Mouse (Mus musculus) heart, embryonic 11.5 days (tissue): ENCODE data around the gene Tmem218. TPM values are rescaled to one million over a fixed set of nuclear protein-coding genes. Genes with fewer than 3 reads are reported as not detected.

Source experiments
- ATAC-seq: fragments of 200-750 bp; cut with Nextera tagmentation; replicated peaks from 2 replicates; pipeline ENCODE4 v1.8.0; 2017; ENCODE audit warnings: moderate library complexity; ENCODE audit not compliant: insufficient number of reproducible peaks, low FRiP score, low TSS enrichment
- H3K27ac ChIP-seq: fragments of 300-500 bp; sonication (generic); 2 replicates; pipeline ENCODE4 v1.5.1; 2014; ENCODE audit warnings: mild to moderate bottlenecking, low read depth, low read length
- H3K27me3 ChIP-seq: fragments of 300-500 bp; sonication (generic); 2 replicates; pipeline ENCODE4 v1.6.1; 2014; ENCODE audit warnings: mild to moderate bottlenecking, low read length, mixed read lengths; ENCODE audit not compliant: control insufficient read depth, insufficient read depth
- H3K36me3 ChIP-seq: fragments of 300-500 bp; sonication (generic); 2 replicates; pipeline ENCODE4 v1.6.1; 2014; ENCODE audit warnings: mild to moderate bottlenecking, low read length, moderate library complexity, mixed read lengths; ENCODE audit not compliant: control insufficient read depth, insufficient read depth
- H3K4me1 ChIP-seq: fragments of 300-500 bp; sonication (generic); 2 replicates; pipeline ENCODE4 v1.6.1; 2014; ENCODE audit warnings: low read length; ENCODE audit not compliant: control insufficient read depth, insufficient read depth
- H3K4me2 ChIP-seq: fragments of 300-500 bp; sonication (generic); 2 replicates; pipeline ENCODE4 v1.6.1; 2014; ENCODE audit warnings: mild to moderate bottlenecking, moderate library complexity
- H3K4me3 ChIP-seq: fragments of 300-500 bp; sonication (generic); 2 replicates; pipeline ENCODE4 v1.5.1; 2014; ENCODE audit warnings: low read depth, low read length
- H3K9ac ChIP-seq: fragments of 300-500 bp; sonication (generic); 2 replicates; pipeline ENCODE4 v1.6.1; 2014; ENCODE audit warnings: mild to moderate bottlenecking, low read depth, low read length, moderate library complexity
- H3K9me3 ChIP-seq: fragments of 300-500 bp; sonication (generic); replicated peaks from 2 replicates; pipeline ENCODE4 v1.6.1; 2016; ENCODE audit warnings: low read length; ENCODE audit not compliant: control insufficient read depth
- WGBS: fragments of 180-500 bp; shearing (Covaris S2); extraction: QIAGEN DNeasy Blood & Tissue Kit; methylation state at CpG from one replicate; pipeline ENCODE4 v1.1.7; 2014; ENCODE audit not compliant: insufficient replicate concordance; 5-methylcytosine and 5-hydroxymethylcytosine counted together
- polyA plus RNA-seq: library from polyadenylated mRNA; unstranded; fragments of >200 nt; fragmentation: Nextera tagmentation; extraction: Ambion mirVana; gene quantifications from 2 replicates; pipeline ENCODE4 v1.2.1, GENCODE M21; 2014

Tmem218 gene
- polyA plus RNA-seq, 1 experiment from 2014 or later: 8.2 TPM

DNA sequence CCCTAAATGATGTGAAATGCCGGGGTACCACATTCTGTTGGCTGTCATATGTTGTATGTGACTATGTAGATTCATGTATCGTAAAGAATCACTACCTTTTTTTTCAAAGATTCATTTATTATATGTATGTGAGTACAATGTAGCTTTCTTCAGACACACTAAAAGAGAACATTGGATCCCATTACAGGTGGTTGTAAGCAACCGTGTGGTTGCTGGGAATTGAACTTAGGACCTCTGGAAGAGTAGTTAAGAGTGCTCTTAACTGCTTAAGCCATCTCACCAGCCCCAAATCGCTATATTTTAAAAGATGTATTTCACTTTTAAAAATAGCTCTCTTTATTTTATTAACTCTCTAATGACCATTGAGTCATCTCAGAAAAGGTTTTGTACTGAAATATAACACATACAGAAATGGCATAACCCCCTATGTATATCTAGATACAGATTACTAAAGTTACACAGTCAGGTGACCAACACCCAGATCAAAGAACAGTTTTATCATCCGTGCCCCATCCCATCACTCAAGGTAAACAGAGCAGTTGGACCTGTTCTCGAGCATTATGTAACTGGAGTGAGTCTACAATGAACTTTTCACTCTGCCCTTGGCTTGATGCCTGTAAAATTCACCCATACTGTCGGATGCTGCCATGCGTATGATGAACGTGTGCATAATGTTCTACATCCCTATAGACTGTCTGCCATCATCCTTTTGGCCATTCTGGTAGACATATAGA lies 6.5 kb downstream of the Tmem218 start:
- ATAC-seq: no peak
- 85% methylated on average over 9 of the region's 9 CpGs for WGBS
- H3K36me3 ChIP-seq: no peaks in the 10 kb centered on the region
- no peaks in the 10 kb centered on the region for H3K9me3 ChIP-seq
- H3K4me2 ChIP-seq: no peak overlapping the region
- H3K27ac ChIP-seq: no peak overlapping the region
- H3K9ac ChIP-seq: no peak overlapping the region
- no peaks in the 10 kb centered on the region for H3K27me3 ChIP-seq
- no peaks in the 10 kb centered on the region for H3K4me1 ChIP-seq
- no peak overlapping the region for H3K4me3 ChIP-seq

GRCm38 (mm10) chr9:37220755-37221154 lies 12.7 kb downstream of the Tmem218 start:
- Histone ChIP-seq H3K9me3 (no peaks in the 10 kb centered on the region), H3K4me1 (0 out of 2 replicates have a peak, but pooled peaks cover 2% of the 10 kb centered on the region), H3K4me2 (no peak overlapping the region), H3K36me3 (no peaks in the 10 kb centered on the region), H3K4me3 (no peak overlapping the region), H3K9ac (no peak overlapping the region), H3K27ac (no peak overlapping the region), H3K27me3 (no peaks in the 10 kb centered on the region)
- ATAC-seq: no peak
- 88% methylated on average over 8 of the region's 8 CpGs for whole genome bisulfite sequencing

GRCm38 (mm10) chr9:37225581-37225980 lies 17.6 kb downstream of the Tmem218 start:
- Histone ChIP-seq H3K9ac (no peak overlapping the region), H3K27ac (no peak overlapping the region), H3K36me3 (no peaks in the 10 kb centered on the region), H3K4me2 (no peak overlapping the region), H3K4me1 (peaks cover 8% of the 10 kb centered on the region; the same call in 1 of the 2 replicates), H3K9me3 (no peaks in the 10 kb centered on the region), H3K4me3 (no peak overlapping the region), H3K27me3 (no peaks in the 10 kb centered on the region)
- ATAC-seq: no peak
- WGBS: 76% methylated on average over 1 of the region's 1 CpGs

- ATAC-seq: peak; percentile 66
- no peaks in the 10 kb centered on the region for H3K36me3 ChIP-seq
- no peak overlapping the region for H3K27ac ChIP-seq
- H3K9ac ChIP-seq: no peak overlapping the region
- H3K27me3 ChIP-seq: no peaks in the 10 kb centered on the region
- 0% methylated on average over 1 of the region's 1 CpGs for WGBS
- H3K4me1 ChIP-seq: peaks cover 6% of the 10 kb centered on the region; the same call in 1 of the 2 replicates
- H3K4me3 ChIP-seq: no peak overlapping the region
- H3K4me2 ChIP-seq: no peak overlapping the region
- H3K9me3 ChIP-seq: no peaks in the 10 kb centered on the region
Measured at GRCm38 (mm10) chr9:37229880-37230325, 21.9 kb downstream of the Tmem218 start.

- Histone ChIP-seq H3K36me3 (no peaks in the 10 kb centered on the region), H3K9me3 (no peaks in the 10 kb centered on the region), H3K9ac (no peak overlapping the region), H3K27ac (no peak overlapping the region), H3K4me1 (peaks cover 6% of the 10 kb centered on the region; the same call in 1 of the 2 replicates), H3K27me3 (no peaks in the 10 kb centered on the region), H3K4me2 (no peak overlapping the region), H3K4me3 (no peak overlapping the region)
- 85% methylated on average over 9 of the region's 9 CpGs for WGBS
- ATAC-seq: no peak
Measured at GRCm38 (mm10) chr9:37230486-37231195, 22.6 kb downstream of the Tmem218 start.

DNA sequence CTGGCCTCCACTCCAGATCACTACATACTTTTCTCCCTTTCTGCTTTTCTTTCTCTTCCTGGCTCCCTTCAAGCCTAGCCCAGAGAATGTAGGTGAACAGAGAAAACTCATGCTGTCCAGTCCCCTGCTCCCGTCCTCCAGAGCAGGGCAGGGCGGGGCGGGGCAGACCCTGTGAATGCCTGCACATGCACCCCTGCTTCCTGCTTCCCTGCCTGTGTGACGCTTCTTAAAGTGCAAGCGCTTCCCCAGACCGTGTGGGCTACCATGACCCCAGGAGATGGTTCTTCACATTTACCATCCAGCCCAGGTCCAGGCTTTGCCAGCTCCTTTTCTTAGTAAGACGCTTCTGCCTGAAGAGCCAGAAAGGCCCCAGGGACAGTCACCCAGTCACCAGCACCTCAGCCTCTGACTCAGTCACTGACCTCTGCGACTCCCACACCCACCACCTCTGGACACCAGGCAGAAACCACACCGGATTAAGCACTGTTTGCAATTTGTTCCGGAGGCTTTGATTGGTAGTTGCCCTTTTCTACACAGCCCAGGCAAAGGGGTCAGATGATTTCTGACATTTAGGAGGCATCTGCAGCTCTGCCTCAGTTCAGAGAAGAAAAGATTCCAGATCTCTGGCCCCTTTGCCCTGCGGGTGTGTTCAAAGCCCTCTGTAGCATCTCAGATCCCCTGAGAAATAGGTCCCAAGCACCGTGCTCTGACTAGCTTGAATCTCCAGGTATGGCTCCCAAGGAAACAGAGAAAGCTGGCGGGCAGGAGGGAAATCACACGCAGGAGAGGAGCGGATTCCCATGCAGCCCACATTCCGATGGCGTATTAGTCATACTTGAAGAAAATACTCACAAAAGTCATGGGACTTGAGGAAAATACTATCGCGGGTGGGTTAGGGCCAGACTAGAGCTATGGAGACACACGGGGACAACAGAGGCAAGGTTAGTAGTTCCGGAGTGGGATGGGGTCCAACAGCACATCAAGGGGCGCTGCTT lies 24.5 kb downstream of the Tmem218 start:
- no peaks in the 10 kb centered on the region for H3K9me3 ChIP-seq
- H3K27ac ChIP-seq: no peak overlapping the region
- H3K9ac ChIP-seq: no peak overlapping the region
- H3K36me3 ChIP-seq: no peaks in the 10 kb centered on the region
- WGBS: 62% methylated on average over 22 of the region's 22 CpGs
- H3K4me3 ChIP-seq: no peak overlapping the region
- H3K27me3 ChIP-seq: no peaks in the 10 kb centered on the region
- no peak overlapping the region for H3K4me2 ChIP-seq
- ATAC-seq: no peak
- peaks cover 5% of the 10 kb centered on the region; the same call in 1 of the 2 replicates for H3K4me1 ChIP-seq

GRCm38 (mm10) chr9:37235951-37236737 lies 28.1 kb downstream of the Tmem218 start:
- H3K9ac ChIP-seq: no peak overlapping the region
- H3K4me1 ChIP-seq: no peaks in the 10 kb centered on the region
- H3K9me3 ChIP-seq: no peaks in the 10 kb centered on the region
- no peak overlapping the region for H3K27ac ChIP-seq
- 61% methylated on average over 4 of the region's 4 CpGs for WGBS
- no peak overlapping the region for H3K4me2 ChIP-seq
- no peak overlapping the region for H3K4me3 ChIP-seq
- no peaks in the 10 kb centered on the region for H3K27me3 ChIP-seq
- no peaks in the 10 kb centered on the region for H3K36me3 ChIP-seq
- no peak for ATAC-seq
